Mouse (Mus musculus) liver, embryonic 13.5 days (tissue): Measurements from ENCODE around the gene Ap5z1. TPM values are rescaled to one million over a fixed set of nuclear protein-coding genes. Genes with fewer than 3 reads are reported as not detected.

Experiments
- ATAC-seq: fragments of 200-750 bp; cut with Nextera tagmentation; 2 replicates; pipeline ENCODE4 v1.8.0; 2017; ENCODE audit warnings: low read depth, mild to moderate bottlenecking, moderate number of reproducible peaks, moderate library complexity
- DNase-seq: peaks from one replicate; pipeline ENCODE4 v3.0.0; 2022
- H3K27ac ChIP-seq: fragments of 300-500 bp; sonication (generic); 2 replicates; pipeline ENCODE4 v1.5.1; 2015; ENCODE audit warnings: moderate library complexity, mild to moderate bottlenecking, inconsistent platforms
- H3K27me3 ChIP-seq: fragments of 300-500 bp; sonication (generic); 2 replicates; pipeline ENCODE4 v1.6.1; 2015; ENCODE audit warnings: mild to moderate bottlenecking, inconsistent platforms
- H3K36me3 ChIP-seq: fragments of 300-500 bp; sonication (generic); 2 replicates; pipeline ENCODE4 v1.6.1; 2015; ENCODE audit warnings: mild to moderate bottlenecking, inconsistent platforms
- H3K4me1 ChIP-seq: fragments of 300-500 bp; sonication (generic); replicated peaks from 2 replicates; pipeline ENCODE4 v1.6.1; 2015; ENCODE audit warnings: inconsistent platforms
- H3K4me2 ChIP-seq: fragments of 300-500 bp; sonication (generic); 2 replicates; pipeline ENCODE4 v1.6.1; 2015; ENCODE audit warnings: inconsistent platforms, mild to moderate bottlenecking, moderate library complexity
- H3K4me3 ChIP-seq: fragments of 300-500 bp; sonication (generic); replicated peaks from 2 replicates; pipeline ENCODE4 v1.5.1; 2015; ENCODE audit warnings: mild to moderate bottlenecking, inconsistent platforms
- H3K9ac ChIP-seq: fragments of 300-500 bp; sonication (generic); 2 replicates; pipeline ENCODE4 v1.6.1; 2015; ENCODE audit warnings: mild to moderate bottlenecking, inconsistent platforms
- H3K9me3 ChIP-seq: fragments of 300-500 bp; sonication (generic); replicated peaks from 2 replicates; pipeline ENCODE4 v1.6.1; 2016; ENCODE audit warnings: inconsistent platforms
- WGBS: fragments of 180-500 bp; shearing (Covaris S2); methylation state at CpG from one replicate; pipeline ENCODE4 v1.1.7; 2015; ENCODE audit not compliant: insufficient replicate concordance; 5-methylcytosine and 5-hydroxymethylcytosine counted together
- polyA plus RNA-seq: library from polyadenylated mRNA; unstranded; fragments of >200 nt; fragmentation: Nextera tagmentation; extraction: Ambion mirVana; gene quantifications from 2 replicates; pipeline ENCODE4 v1.2.1, GENCODE M21; 2015

The Ap5z1 gene
- polyA plus RNA-seq, 1 experiment from 2014 or later, result 4.5 TPM

GRCm38 (mm10) chr5:142453742-142454141, 10.0 kb upstream of the Ap5z1 start:
- no peak overlapping the region for H3K4me3 ChIP-seq
- no peaks in the 10 kb centered on the region for H3K9me3 ChIP-seq
- H3K36me3 ChIP-seq, result peaks cover 82% of the 10 kb centered on the region
- no peak overlapping the region for H3K27ac ChIP-seq
- H3K9ac ChIP-seq, result no peak overlapping the region
- DNase-seq, result no peak
- 84% methylated on average over 13 of the region's 13 CpGs for WGBS
- no peak for ATAC-seq
- no peaks in the 10 kb centered on the region for H3K27me3 ChIP-seq
- no peak overlapping the region for H3K4me2 ChIP-seq
- peaks cover 18% of the 10 kb centered on the region for H3K4me1 ChIP-seq

GRCm38 (mm10) chr5:142456318-142456717, 7.4 kb upstream of the Ap5z1 start:
- no peak for ATAC-seq
- H3K4me1 ChIP-seq, result peaks cover 16% of the 10 kb centered on the region
- DNase-seq, result no peak
- H3K4me3 ChIP-seq, result no peak overlapping the region
- H3K4me2 ChIP-seq, result no peak overlapping the region
- no peaks in the 10 kb centered on the region for H3K27me3 ChIP-seq
- no peak overlapping the region for H3K27ac ChIP-seq
- H3K36me3 ChIP-seq, result peaks cover 60% of the 10 kb centered on the region
- WGBS, result 73% methylated on average over 15 of the region's 15 CpGs
- no peaks in the 10 kb centered on the region for H3K9me3 ChIP-seq
- no peak overlapping the region for H3K9ac ChIP-seq

- H3K4me2 ChIP-seq, result no peak overlapping the region
- H3K27ac ChIP-seq, result peak overlapping the region; percentile 42; the same call in 1 of the 2 replicates
- H3K9ac ChIP-seq, result no peak overlapping the region
- peaks cover 14% of the 10 kb centered on the region for H3K4me1 ChIP-seq
- ATAC-seq (no peak), DNase-seq (no peak)
- no peaks in the 10 kb centered on the region for H3K27me3 ChIP-seq
- H3K9me3 ChIP-seq, result no peaks in the 10 kb centered on the region
- H3K4me3 ChIP-seq, result no peak overlapping the region
- H3K36me3 ChIP-seq, result peaks cover 62% of the 10 kb centered on the region
- 44% methylated on average over 10 of the region's 10 CpGs for WGBS
Observed at GRCm38 (mm10) chr5:142457345-142457744, 6.4 kb upstream of the Ap5z1 start.

- no peak for DNase-seq
- ATAC-seq, result no peak
Observed at GRCm38 (mm10) chr5:142458791-142459557, 4.8 kb upstream of the Ap5z1 start.

GRCm38 (mm10) chr5:142459834-142460233, 3.9 kb upstream of the Ap5z1 start:
- DNase-seq (no peak), ATAC-seq (no peak)
- H3K4me3 ChIP-seq, result no peak overlapping the region
- no peaks in the 10 kb centered on the region for H3K9me3 ChIP-seq
- no peak overlapping the region for H3K9ac ChIP-seq
- 66% methylated on average over 5 of the region's 5 CpGs for WGBS
- no peaks in the 10 kb centered on the region for H3K27me3 ChIP-seq
- H3K36me3 ChIP-seq, result peaks cover 39% of the 10 kb centered on the region
- no peak overlapping the region; the same call in 1 of the 2 replicates for H3K27ac ChIP-seq
- peaks cover 30% of the 10 kb centered on the region for H3K4me1 ChIP-seq
- no peak overlapping the region for H3K4me2 ChIP-seq

More at GRCm38 (mm10) chr5:142458791-142459557, 4.8 kb upstream of the Ap5z1 start:
- H3K4me1 ChIP-seq, result peaks cover 25% of the 10 kb centered on the region
- no peaks in the 10 kb centered on the region for H3K9me3 ChIP-seq
- no peak overlapping the region for H3K4me2 ChIP-seq
- 77% methylated on average over 17 of the region's 17 CpGs for WGBS
- H3K4me3 ChIP-seq, result no peak overlapping the region
- H3K36me3 ChIP-seq, result peaks cover 46% of the 10 kb centered on the region
- no peak overlapping the region for H3K9ac ChIP-seq
- H3K27me3 ChIP-seq, result no peaks in the 10 kb centered on the region
- peak overlapping the region; percentile 4; the same call in 1 of the 2 replicates for H3K27ac ChIP-seq

GRCm38 (mm10) chr5:142461942-142462640, 1.7 kb upstream of the Ap5z1 start:
- no peak overlapping the region for H3K4me3 ChIP-seq
- WGBS, result 92% methylated on average over 7 of the region's 7 CpGs
- no peaks in the 10 kb centered on the region for H3K27me3 ChIP-seq
- H3K36me3 ChIP-seq, result peaks cover 18% of the 10 kb centered on the region
- no peak overlapping the region for H3K9ac ChIP-seq
- ATAC-seq (no peak), DNase-seq (no peak)
- H3K9me3 ChIP-seq, result no peaks in the 10 kb centered on the region
- no peak overlapping the region for H3K4me2 ChIP-seq
- H3K4me1 ChIP-seq, result peaks cover 39% of the 10 kb centered on the region
- H3K27ac ChIP-seq, result no peak overlapping the region

GRCm38 (mm10) chr5:142462641-142462948, 1.1 kb upstream of the Ap5z1 start:
- DNase-seq (no peak), ATAC-seq (no peak)
- Histone ChIP-seq H3K9ac (no peak overlapping the region; the same call in 1 of the 2 replicates), H3K4me1 (peaks cover 35% of the 10 kb centered on the region), H3K4me3 (no peak overlapping the region), H3K36me3 (peaks cover 18% of the 10 kb centered on the region), H3K9me3 (no peaks in the 10 kb centered on the region), H3K27ac (peak overlapping the region; percentile 87; the same call in 1 of the 2 replicates), H3K4me2 (no peak overlapping the region), H3K27me3 (no peaks in the 10 kb centered on the region)
- WGBS, result 84% methylated on average over 2 of the region's 2 CpGs

- H3K4me3 ChIP-seq, result peak overlapping the region; percentile 82
- peaks cover 18% of the 10 kb centered on the region for H3K36me3 ChIP-seq
- ATAC-seq (no peak), DNase-seq (no peak)
- H3K9me3 ChIP-seq, result no peaks in the 10 kb centered on the region
- 76% methylated on average over 6 of the region's 6 CpGs for WGBS
- H3K27ac ChIP-seq, result peak overlapping the region; percentile 87
- H3K4me1 ChIP-seq, result peaks cover 31% of the 10 kb centered on the region
- peak overlapping the region; percentile 76 for H3K9ac ChIP-seq
- H3K4me2 ChIP-seq, result peak overlapping the region; percentile 82
- no peaks in the 10 kb centered on the region for H3K27me3 ChIP-seq
Observed at GRCm38 (mm10) chr5:142463011-142463410, 733 bp upstream of the Ap5z1 start.

GRCm38 (mm10) chr5:142468375-142468774, 4.6 kb downstream of the Ap5z1 start:
- 85% methylated on average over 13 of the region's 13 CpGs for WGBS
- Histone ChIP-seq H3K4me1 (peaks cover 17% of the 10 kb centered on the region), H3K27ac (no peak overlapping the region), H3K4me3 (no peak overlapping the region), H3K36me3 (peaks cover 48% of the 10 kb centered on the region), H3K9ac (no peak overlapping the region), H3K9me3 (no peaks in the 10 kb centered on the region), H3K4me2 (no peak overlapping the region), H3K27me3 (no peaks in the 10 kb centered on the region)
- no peak for ATAC-seq
- DNase-seq, result no peak

- H3K36me3 ChIP-seq, result peaks cover 58% of the 10 kb centered on the region
Observed at GRCm38 (mm10) chr5:142469796-142470195, 6.1 kb downstream of the Ap5z1 start.

GRCm38 (mm10) chr5:142473696-142474095, 10.0 kb downstream of the Ap5z1 start:
- peaks cover 47% of the 10 kb centered on the region for H3K36me3 ChIP-seq
- WGBS, result 77% methylated on average over 10 of the region's 10 CpGs
- ATAC-seq, result no peak

More at GRCm38 (mm10) chr5:142469796-142470195, 6.1 kb downstream of the Ap5z1 start:
- 76% methylated on average over 11 of the region's 11 CpGs for WGBS
- Histone ChIP-seq H3K4me2 (no peak overlapping the region), H3K4me3 (no peak overlapping the region), H3K9ac (no peak overlapping the region), H3K27ac (no peak overlapping the region), H3K27me3 (no peaks in the 10 kb centered on the region), H3K9me3 (no peaks in the 10 kb centered on the region), H3K4me1 (peaks cover 10% of the 10 kb centered on the region)
- DNase-seq (no peak), ATAC-seq (no peak)

More at GRCm38 (mm10) chr5:142473696-142474095, 10.0 kb downstream of the Ap5z1 start:
- no peak for DNase-seq
- Histone ChIP-seq H3K27me3 (no peaks in the 10 kb centered on the region), H3K4me3 (no peak overlapping the region), H3K27ac (no peak overlapping the region), H3K9me3 (no peaks in the 10 kb centered on the region), H3K4me1 (no peaks in the 10 kb centered on the region), H3K4me2 (no peak overlapping the region), H3K9ac (no peak overlapping the region)
